Mouse (Mus musculus) CD4-positive helper T cell, adult 2 months (primary cell): ENCODE results near the gene Foxo1.

Experiments
- DNase-seq: peaks from one replicate; pipeline ENCODE4 v3.0.0-alpha.2; 2012; ENCODE audit warnings: low read depth, missing footprints, low spot score

Foxo1 gene

DNA sequence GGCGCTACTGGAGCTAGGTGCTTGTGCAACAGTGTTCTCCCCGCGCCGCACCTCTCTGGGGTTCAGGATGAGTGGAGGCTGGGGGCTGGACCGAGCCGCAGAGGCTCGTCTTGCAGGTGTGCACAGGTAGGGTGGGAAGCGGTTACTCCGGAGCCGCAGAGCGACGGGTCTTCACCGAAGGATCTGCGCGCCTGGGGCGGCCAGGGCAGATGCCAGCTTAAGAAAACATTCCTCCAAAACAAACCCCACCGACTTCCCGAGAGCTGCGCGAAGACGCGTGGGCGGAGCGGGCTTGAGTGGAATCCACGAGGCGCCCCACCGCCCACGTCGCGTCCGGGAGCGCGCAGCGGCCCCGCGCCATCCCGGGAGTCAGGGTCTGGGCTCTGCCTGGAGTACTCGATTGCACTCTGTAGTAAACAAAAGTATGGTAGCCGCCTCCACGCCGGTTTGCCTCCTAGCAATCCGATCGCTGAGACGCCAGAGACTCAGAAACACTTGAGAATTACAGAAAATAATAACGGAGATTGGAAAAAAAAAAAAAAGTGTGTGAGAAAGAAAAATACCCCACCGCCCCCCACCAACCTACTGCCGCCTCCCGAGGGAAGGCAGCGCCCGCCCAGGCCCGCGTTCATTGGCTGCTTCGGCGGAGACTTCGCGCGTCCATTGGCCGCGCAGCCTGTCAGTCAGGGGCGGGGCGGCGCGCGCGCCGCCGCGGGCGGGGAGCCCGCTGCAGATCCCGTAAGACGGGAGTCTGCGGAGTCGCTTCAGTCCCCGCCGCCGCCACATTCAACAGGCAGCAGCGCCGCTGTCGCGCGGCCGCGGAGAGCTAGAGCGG lies at the start of gene Foxo1:
TSS of gene Foxo1 (plus strand) at position 685 of the 835 bp plus-strand sequence.
- DNase-seq, result peak; percentile 96

DNA sequence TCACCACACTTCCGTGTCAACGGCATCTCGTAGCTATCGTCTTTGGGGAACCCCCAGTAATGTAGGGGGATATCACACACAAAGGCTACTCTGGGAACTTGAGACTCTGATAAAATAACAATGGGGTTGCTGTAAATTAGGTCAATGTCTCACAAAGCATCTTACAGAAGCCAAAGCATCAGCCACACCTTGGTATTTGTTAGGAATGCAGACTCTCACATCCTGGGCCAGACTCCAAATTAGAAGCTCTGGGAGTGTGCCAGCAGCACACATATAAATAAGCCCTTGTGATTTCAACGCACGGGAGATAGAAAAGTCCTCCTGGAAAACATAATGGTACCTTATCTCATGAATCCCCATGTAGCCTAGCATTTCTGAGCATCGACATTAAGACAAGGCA lies 49.3 kb upstream of the Foxo1 start:
- no peak for DNase-seq

DNA sequence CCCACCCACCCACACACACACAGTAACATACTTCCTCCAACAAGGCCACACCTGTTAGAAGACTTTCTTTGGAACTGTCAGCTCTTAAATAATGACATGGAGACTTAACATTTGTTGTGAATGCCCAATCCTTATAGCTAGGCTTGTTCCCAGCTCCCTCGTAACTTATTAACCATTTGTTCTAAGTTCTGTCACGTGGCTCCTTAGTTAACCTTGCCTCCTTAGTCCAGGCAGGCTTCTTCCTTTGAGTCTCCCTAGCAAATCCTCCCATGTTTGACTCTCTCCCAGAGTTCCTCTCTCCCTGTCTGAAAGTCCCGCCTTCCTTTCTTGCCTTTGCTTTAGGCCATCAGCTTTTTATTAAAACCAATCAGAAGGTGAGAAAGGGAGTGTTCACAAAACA lies 47.1 kb upstream of the Foxo1 start:
- no peak for DNase-seq

DNA sequence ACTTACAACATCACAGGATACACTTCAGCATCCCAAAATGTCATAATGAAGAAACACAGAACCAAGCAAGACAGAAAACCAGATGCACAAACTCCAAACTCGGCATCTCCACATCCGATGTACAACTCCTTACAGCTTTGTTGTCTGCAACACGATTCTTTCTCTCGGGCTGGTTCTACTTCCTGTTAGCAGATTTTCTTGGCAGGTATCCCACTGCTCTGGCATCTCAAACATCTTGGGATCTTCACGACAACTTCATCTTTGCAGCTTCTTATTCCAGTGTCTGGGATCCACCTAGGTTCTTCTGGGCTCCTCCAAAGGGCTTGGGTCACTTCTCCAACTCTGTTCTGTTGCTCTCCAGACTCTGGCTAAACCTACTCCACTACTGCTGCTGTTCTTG lies 46.2 kb upstream of the Foxo1 start:
- DNase-seq, result no peak

DNA sequence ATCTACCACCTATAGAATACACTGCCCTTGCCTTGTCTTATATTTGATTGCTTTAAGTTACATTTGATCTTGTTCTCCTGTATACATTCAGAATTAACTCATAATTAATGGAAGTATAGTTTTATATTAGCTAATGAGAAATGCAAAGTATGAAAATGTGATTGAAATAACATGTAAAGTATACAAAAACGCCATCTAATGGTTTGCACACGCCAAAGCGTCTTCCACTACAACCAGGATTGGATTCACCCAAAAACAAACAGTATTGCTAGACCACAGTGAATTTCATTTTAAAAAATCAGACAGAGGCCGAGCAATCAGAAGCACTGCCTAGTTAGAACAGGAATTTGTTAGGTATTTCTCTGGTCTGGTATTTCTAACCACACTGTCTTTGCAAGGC lies 31.6 kb upstream of the Foxo1 start:
- DNase-seq, result no peak

DNA sequence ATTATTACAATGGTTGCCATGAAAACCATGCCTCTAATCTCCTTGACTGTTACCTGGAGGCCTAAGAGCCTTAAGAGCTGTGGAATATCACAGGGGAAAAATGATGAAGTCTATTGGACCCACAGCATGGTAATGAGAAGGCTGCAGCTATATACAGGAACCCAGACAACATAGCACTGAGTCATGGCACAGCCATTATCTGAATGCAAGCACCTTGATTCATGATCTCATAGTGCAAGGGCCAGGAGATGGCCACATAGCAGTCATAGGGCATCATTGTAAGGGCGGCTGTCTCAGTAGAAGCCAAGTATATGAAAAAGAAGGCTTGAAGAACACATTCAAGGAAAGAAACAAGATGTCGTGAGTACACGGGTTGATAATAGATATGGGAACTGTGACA lies 31.0 kb upstream of the Foxo1 start:
- DNase-seq, result no peak

DNA sequence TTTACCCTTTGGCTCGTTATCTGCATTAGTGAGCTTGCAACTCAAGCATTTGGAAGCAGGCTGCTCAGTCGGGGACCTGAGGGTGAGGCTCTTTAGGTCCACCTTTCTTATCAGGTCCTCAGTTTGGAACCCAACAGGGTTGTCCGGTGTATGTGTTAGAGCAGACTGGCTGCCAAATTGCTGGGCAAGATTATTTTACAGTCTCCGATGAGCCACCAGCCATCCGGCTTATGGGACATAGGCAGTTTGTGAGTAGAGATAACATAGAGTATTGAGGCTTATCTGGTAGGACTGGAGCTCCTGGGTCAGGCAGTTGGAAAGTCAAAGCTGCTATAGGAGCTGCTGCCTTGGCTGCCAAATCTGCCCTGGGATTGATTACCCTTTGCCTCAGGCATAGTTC lies 27.1 kb upstream of the Foxo1 start:
- no peak for DNase-seq

DNA sequence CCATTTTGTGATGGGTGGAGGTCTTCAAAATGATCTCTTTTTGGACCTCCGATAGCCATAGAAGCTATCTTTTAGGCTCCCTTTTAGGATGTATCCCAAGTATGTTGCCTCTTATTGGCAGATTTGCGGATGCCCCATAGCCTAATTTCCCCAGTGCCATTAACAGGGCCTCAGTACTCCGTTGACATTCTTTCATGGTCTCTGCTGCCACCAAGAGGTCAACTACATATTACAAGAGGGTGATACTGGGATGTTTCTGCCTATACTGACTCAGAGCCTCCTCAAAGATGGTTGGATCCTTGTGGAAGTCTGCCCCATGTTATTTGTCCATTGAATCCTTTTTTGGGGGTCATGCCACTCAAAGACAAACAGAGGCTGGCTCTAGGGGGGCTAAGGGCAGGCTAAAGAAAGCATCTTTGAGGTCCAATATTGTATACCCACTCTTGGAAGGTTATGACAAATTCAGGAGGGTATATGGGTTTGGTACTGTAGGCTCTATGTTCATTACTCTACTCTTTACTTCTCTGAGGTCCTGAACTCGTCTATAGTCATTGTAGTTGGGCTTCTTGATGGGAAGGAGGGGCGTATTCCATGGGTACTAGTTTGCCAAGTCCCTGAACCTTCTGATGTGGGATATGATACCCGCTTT lies 25.6 kb upstream of the Foxo1 start:
- DNase-seq, result peak; percentile 67

DNA sequence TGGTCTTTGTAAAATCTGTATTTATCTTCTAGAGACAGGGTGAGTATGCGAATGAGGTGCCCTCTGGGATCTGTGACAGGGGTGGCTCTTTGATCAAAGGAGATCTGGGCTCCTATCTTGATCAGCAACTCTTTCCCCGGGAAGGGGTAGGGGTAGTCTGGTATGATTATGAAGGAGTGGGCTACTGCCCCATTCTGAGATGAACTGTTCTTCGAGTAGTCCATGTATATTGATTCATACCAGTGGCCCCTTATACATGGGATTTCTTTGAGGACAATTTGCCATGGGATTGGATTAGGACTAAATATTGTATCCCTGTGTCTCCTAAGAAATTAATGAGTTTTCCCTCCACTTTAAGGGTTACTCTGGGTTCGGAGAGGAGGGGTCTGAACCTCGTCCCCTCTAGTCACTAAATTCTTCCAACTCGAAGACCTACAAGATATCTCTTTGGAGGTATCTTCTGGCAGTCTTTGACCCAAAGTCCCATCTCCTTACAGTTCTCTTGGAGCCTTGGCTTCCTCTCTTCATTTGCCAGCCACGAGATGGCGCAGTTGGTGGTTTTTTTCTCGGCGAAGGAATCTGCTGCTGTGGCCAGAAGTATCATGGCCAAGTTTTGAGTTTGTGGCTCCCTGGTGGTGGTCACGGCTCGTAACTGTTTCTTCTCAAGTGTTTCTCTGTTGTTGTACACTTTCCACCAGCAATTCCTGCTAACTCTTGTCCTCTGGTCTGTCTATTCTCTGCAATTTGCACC lies 24.7 kb upstream of the Foxo1 start:
- peak; percentile 51 for DNase-seq

DNA sequence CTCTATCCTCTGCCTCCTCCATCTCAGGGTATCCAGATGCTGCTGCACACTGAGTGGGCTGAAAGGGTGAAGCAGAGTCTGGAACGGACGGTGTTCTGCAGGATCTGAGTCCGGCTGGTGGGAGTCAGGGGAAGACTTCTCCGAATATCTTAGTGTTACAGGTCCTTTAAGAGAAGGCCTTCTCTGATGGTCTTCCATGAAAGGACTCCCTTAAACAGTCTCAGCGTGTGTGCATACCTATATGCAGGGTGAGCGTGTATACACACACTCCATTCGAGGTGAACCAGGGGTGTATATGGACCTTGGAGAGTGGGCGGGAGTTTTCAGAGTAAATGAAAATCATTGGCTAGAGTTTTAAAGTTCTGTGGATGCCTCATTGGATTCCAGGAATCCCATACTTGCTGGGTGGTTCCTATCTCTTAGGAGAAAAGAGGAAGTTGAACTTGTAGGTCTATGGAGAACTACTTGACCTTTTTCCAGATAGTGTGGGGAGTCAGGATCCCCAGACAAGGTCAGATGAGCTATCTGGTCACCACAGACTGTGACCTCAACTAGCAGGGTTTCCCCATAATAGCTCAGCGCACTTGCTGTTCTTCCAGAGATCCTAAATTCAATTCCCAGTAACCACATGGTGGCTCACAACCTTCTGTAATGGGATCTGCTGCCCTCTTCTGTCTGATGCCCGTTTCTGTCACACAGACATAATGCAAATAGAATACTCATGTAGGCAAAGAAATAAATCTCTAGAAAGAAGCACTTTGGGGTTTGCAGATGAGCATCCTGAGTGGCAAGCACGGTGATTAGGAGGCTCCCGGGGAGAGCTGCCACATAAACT lies 21.9 kb upstream of the Foxo1 start:
- DNase-seq, result no peak

DNA sequence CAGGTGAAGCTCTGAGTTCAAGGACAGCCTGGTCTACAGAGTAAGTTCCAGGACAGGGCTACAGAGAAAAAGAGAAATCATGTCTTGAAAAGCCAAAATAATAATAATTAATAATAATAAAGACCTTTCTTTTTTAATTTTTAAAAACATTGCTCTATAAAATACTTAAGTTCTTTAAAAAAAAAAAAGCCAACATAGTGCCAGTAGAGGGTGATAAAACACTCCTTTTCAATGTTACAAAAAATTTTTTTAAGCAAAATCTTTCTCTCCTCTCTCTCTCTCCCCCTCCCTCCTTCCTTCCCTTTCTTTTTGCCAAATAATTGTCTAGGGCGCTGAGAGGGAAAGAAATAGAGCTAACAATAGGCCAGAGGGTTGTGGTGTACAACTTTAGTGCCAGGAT lies 17.0 kb upstream of the Foxo1 start:
- no peak for DNase-seq

DNA sequence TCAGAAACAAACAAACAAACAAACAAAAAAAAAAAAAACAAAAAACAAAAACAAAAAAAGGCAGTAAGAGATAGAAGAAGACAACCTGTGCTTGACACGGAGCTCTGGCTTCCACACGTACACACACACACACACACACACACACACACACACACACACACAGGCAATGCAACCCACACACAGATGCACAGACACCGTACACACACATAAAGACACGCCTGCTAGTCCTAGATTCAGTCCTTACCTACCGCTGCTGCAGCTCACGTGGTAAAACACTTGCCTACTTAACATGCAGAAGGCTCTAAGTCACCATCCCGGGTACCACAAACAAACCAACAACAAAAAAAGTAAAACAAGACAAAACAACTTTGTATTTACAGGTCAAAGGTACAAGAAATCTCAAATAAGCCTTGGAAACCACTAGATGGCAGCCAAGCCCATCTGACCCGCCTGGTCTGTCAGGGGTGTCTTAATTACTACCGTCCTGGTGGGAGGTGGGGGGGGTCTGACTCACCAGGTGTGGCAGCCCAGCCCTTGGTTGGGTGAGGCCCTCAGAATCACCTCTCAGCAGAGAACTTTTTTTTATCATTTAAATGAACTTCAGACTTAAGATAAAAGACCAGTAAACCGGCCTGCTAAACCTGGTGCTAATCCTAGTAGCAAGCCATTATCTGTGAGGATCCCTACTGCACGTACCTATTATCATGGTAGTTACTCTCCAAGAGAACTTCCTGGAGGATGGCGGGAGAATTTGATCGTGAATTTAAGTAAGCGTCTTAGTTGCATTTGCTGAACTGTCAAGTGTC lies 14.3 kb upstream of the Foxo1 start:
- DNase-seq, result peak; percentile 54

DNA sequence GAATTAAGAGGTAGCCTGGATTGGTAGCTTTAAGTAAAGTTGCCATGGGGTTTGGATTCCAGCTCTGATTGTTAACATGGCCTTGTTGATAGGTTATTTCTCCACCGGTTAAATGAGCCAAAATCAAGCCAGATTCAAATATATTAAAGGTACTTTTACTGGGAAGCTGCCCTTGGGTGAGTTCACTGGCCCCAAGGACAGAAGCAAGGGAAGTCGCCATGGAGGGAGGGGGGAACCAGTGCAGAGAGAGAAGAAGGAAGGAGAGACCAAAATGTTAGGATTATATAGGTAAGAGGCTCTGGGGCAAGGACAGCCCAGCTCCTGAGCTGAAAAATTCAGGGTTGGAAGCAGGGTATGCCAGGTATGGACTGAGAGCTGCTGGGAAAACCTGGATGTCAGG lies 13.6 kb upstream of the Foxo1 start:
- DNase-seq, result no peak

DNA sequence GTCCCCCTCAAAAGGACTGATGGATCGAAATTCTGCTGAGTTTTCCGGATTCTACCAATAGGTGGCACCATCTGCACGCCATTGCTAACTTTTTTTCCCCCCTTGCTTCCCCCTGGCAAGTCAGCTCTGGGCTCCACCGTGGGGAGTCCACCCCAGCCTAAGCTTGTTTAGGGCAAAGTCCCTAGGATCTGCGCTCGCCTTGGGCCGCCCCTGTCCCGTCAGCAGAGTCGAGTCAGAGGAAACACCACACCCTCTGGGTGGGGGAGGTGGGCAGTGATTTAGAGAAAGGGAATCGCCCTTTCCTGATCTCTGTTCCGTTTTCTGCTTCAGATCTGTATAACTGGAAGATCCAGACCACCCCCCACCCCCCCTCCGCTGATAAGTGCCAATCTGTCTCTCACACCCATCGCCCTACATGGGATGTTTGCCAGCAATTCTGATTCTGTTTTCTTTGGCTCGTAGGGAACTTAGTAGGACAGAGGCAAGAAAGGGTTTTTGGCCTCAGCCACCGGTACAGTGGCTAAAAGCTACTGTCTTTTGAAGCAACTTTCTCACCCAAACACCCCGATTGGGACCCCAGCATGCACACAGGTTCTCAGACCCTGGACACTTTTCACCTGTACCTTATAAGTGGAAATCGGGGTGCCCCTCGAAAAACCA lies 10.2 kb upstream of the Foxo1 start:
- peak; percentile 61 for DNase-seq

DNA sequence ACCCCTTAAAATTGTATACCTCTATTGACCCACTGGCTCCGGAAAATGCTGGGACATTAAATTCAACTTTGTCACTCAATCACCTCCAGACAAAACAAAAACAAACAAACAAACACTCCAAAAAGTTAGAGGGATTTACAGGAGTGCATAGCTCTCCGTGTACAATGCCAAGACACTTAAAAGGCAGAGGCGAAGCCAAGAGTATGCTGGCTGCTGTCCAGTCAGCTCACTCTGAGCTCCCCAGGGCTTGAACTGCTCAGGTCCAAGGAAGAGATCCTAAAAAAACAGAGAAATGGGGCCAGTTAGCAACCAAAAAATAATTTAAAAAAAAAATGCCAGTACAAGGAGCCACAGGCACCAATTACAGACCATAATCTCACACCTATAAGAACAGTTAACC lies 9.6 kb upstream of the Foxo1 start:
- DNase-seq, result no peak

DNA sequence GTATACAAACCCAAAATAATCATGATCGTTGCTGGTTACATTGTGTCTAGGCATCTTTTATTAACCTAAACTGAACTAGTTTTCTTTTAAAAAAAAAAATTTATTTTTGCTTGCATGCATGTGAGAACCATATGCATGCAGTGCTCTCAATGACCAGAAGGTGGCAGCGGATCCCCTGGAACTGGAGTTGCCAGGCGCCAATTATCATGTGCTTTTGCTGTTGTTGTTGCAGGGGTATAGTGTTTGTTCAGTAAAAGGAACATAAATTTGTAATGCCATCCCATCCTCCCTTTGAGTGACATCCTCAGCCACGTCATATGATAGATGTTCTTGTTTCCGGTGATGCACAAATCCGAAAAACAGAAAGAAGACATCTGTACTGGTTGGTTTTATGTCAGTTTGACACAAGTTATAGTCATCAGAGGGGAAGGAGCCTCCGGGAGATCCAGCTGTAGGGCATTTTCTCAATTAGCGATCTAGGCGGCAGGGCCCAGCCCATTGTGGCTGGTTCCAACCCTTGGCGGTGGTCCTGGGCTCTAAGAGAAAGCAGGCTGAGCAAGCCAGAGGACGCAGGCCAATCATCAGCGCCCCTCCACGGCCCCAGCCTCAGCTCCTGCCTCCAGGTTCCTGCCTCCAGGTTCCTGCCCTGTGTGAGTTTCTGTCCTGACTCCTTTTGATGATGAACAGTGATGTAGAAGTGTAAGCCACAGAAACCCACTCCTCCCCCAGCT lies 5.5 kb upstream of the Foxo1 start:
- peak; percentile 82 for DNase-seq

DNA sequence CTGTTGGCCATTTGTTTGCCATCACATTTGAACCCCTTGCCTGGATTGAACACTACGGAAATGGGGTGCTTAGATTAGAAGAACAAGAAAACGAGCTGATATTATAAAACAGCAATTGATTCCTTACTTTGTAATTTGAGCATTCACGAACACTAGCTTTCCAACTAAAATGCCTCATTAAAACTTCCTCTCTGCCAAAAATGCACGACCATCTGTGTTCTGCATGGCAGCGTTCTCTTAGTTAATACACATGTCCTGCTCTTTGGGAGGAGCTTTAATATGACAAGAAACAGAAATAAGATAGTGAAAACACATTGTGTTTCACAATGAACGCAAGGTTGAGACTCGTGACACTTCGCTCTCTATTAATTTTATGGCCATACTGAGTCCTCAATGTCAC lies 3.8 kb upstream of the Foxo1 start:
- DNase-seq, result no peak

DNA sequence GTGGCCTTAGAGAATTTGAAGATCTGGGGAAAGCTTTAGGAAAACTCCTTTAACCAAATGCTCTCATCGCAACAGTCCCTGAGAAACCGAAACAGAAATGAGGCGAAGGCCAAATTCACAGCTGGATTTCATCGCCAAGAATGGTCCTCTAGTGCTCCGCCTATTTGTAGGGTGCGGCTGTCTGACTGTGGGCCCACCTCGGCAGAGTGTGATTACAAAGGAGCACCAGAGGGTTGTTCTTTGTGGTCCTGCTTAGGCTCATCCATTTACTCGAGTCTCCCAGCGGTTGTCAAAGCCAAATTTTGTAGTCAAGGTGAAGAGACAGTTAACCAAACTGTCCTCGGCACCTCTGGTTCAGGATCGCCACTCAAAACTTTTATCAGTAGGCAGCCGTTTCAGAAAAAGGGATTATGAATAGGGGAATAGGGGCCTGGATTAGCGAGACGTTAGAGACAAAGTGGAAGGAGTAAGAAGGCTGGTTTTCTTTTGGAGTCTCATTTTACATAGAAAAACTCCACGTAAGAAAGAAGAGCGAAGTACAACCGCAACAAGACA lies 1.5 kb upstream of the Foxo1 start:
- DNase-seq, result no peak

DNA sequence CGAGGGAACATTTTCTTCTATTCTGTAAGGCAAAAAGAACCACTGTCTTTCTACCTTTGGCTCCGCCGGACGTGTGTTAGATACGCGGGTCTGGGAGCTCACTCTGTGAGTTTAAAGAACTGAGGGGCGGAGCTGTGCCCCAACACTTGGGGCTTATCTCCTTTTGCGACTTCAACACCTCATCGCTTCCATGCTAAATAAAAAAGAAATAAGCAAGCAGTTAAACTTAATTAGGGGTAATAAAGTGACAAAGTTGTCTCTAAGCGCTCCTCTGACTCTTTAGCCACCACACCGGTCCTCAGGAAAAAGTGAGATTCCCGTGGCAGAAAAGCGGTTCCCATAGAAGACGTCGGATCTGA lies 864 bp upstream of the Foxo1 start:
- peak; percentile 55 for DNase-seq

DNA sequence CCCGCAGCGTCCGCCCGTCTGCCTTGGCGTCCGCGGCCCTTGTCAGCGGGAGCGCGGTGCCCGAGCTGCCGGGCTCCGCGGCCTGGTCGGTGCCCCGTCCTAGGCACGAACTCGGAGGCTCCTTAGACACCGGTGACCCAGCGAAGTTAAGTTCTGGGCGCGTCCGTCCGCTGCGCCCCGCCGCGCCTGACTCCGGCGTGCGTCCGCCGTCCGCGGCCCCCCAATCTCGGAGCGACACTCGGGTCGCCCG lies 276 bp downstream of the Foxo1 start:
- DNase-seq, result no peak
